Mouse (Mus musculus) spleen, adult 2 months (tissue): ENCODE data around the gene Plekhd1.

ENCODE experiments used
- CTCF ChIP-seq: fragments of 200-500 bp; IDR thresholded peaks from 2 replicates; pipeline ENCODE4 v1.5.1; 2011; ENCODE audit warnings: mild to moderate bottlenecking, inconsistent platforms; ENCODE audit not compliant: insufficient read depth, insufficient read length, insufficient replicate concordance; ENCODE audit errors: extremely low read depth
- POLR2A ChIP-seq: fragments of 200-500 bp; IDR thresholded peaks from 2 replicates; pipeline ENCODE4 v1.6.1; 2011; ENCODE audit warnings: low read depth, low read length, inconsistent platforms

- TF ChIP-seq CTCF (no peak), POLR2A (no peak)
Observed at GRCm38 (mm10) chr12:80662322-80662721, 30.1 kb upstream of the Plekhd1 start.
